Mouse (Mus musculus) heart, embryonic 11.5 days (tissue): Measurements from ENCODE around the gene Prepl. TPM values are rescaled to one million over a fixed set of nuclear protein-coding genes. Genes with fewer than 3 reads are reported as not detected.

Source experiments
- ATAC-seq: fragments of 200-750 bp; cut with Nextera tagmentation; replicated peaks from 2 replicates; pipeline ENCODE4 v1.8.0; 2017; ENCODE audit warnings: moderate library complexity; ENCODE audit not compliant: insufficient number of reproducible peaks, low FRiP score, low TSS enrichment
- H3K27ac ChIP-seq: fragments of 300-500 bp; sonication (generic); 2 replicates; pipeline ENCODE4 v1.5.1; 2014; ENCODE audit warnings: mild to moderate bottlenecking, low read depth, low read length
- H3K27me3 ChIP-seq: fragments of 300-500 bp; sonication (generic); 2 replicates; pipeline ENCODE4 v1.6.1; 2014; ENCODE audit warnings: mild to moderate bottlenecking, low read length, mixed read lengths; ENCODE audit not compliant: control insufficient read depth, insufficient read depth
- H3K36me3 ChIP-seq: fragments of 300-500 bp; sonication (generic); 2 replicates; pipeline ENCODE4 v1.6.1; 2014; ENCODE audit warnings: mild to moderate bottlenecking, low read length, moderate library complexity, mixed read lengths; ENCODE audit not compliant: control insufficient read depth, insufficient read depth
- H3K4me1 ChIP-seq: fragments of 300-500 bp; sonication (generic); 2 replicates; pipeline ENCODE4 v1.6.1; 2014; ENCODE audit warnings: low read length; ENCODE audit not compliant: control insufficient read depth, insufficient read depth
- H3K4me2 ChIP-seq: fragments of 300-500 bp; sonication (generic); 2 replicates; pipeline ENCODE4 v1.6.1; 2014; ENCODE audit warnings: mild to moderate bottlenecking, moderate library complexity
- H3K4me3 ChIP-seq: fragments of 300-500 bp; sonication (generic); 2 replicates; pipeline ENCODE4 v1.5.1; 2014; ENCODE audit warnings: low read depth, low read length
- H3K9ac ChIP-seq: fragments of 300-500 bp; sonication (generic); 2 replicates; pipeline ENCODE4 v1.6.1; 2014; ENCODE audit warnings: mild to moderate bottlenecking, low read depth, low read length, moderate library complexity
- H3K9me3 ChIP-seq: fragments of 300-500 bp; sonication (generic); replicated peaks from 2 replicates; pipeline ENCODE4 v1.6.1; 2016; ENCODE audit warnings: low read length; ENCODE audit not compliant: control insufficient read depth
- WGBS: fragments of 180-500 bp; shearing (Covaris S2); extraction: QIAGEN DNeasy Blood & Tissue Kit; methylation state at CpG from one replicate; pipeline ENCODE4 v1.1.7; 2014; ENCODE audit not compliant: insufficient replicate concordance; 5-methylcytosine and 5-hydroxymethylcytosine counted together
- polyA plus RNA-seq: library from polyadenylated mRNA; unstranded; fragments of >200 nt; fragmentation: Nextera tagmentation; extraction: Ambion mirVana; gene quantifications from 2 replicates; pipeline ENCODE4 v1.2.1, GENCODE M21; 2014

Prepl gene
- polyA plus RNA-seq, 1 experiment from 2014 or later, result 27.1 TPM

GRCm38 (mm10) chr17:85059136-85059535 lies 30.9 kb downstream of the Prepl start:
- WGBS, result 86% methylated on average over 6 of the region's 6 CpGs
- H3K9me3 ChIP-seq, result no peaks in the 10 kb centered on the region
- ATAC-seq, result no peak

GRCm38 (mm10) chr17:85058276-85058675 lies 31.8 kb downstream of the Prepl start:
- no peak overlapping the region for H3K4me3 ChIP-seq
- H3K9ac ChIP-seq, result no peak overlapping the region
- H3K9me3 ChIP-seq, result no peaks in the 10 kb centered on the region
- H3K4me2 ChIP-seq, result no peak overlapping the region
- ATAC-seq, result no peak
- 88% methylated on average over 7 of the region's 7 CpGs for WGBS
- H3K36me3 ChIP-seq, result no peaks in the 10 kb centered on the region
- H3K4me1 ChIP-seq, result no peaks in the 10 kb centered on the region
- H3K27me3 ChIP-seq, result no peaks in the 10 kb centered on the region
- H3K27ac ChIP-seq, result no peak overlapping the region

More at GRCm38 (mm10) chr17:85059136-85059535, 30.9 kb downstream of the Prepl start:
- no peaks in the 10 kb centered on the region for H3K4me1 ChIP-seq
- no peaks in the 10 kb centered on the region for H3K36me3 ChIP-seq
- H3K27me3 ChIP-seq, result no peaks in the 10 kb centered on the region
- no peak overlapping the region for H3K9ac ChIP-seq
- H3K4me2 ChIP-seq, result no peak overlapping the region
- H3K4me3 ChIP-seq, result no peak overlapping the region
- no peak overlapping the region for H3K27ac ChIP-seq

GRCm38 (mm10) chr17:85048379-85048778 lies 41.7 kb downstream of the Prepl start:
- no peak for ATAC-seq
- no peak overlapping the region for H3K27ac ChIP-seq
- no peaks in the 10 kb centered on the region for H3K36me3 ChIP-seq
- no peaks in the 10 kb centered on the region for H3K27me3 ChIP-seq
- no peak overlapping the region for H3K4me3 ChIP-seq
- no peaks in the 10 kb centered on the region for H3K9me3 ChIP-seq
- 90% methylated on average over 5 of the region's 5 CpGs for WGBS
- no peak overlapping the region for H3K9ac ChIP-seq
- peaks cover 4% of the 10 kb centered on the region; the same call in 1 of the 2 replicates for H3K4me1 ChIP-seq
- no peak overlapping the region for H3K4me2 ChIP-seq

DNA sequence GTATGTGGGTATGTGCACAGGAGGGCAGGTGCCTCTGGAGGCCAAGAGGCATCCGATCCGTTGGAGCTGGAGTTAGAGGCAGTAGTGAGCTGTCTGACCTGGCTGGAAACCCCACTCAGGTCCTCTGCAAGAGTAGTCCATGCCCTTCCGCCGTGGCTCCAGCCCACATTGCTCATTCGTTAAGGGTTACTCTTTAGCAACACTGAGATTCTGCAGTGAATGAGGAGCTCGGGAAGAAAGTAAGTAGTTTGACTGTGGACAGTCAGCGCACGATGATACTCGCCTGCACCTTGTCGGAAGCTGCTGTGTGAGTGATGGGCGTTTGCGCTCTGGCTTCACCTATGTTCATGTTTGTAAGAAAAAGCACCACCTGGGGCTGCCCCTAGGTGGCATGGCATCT lies 44.9 kb downstream of the Prepl start:
- WGBS, result 86% methylated on average over 12 of the region's 12 CpGs
- ATAC-seq, result no peak
- no peaks in the 10 kb centered on the region for H3K36me3 ChIP-seq
- H3K4me2 ChIP-seq, result no peak overlapping the region
- H3K4me1 ChIP-seq, result no peaks in the 10 kb centered on the region
- no peak overlapping the region for H3K4me3 ChIP-seq
- no peaks in the 10 kb centered on the region for H3K9me3 ChIP-seq
- H3K27me3 ChIP-seq, result no peaks in the 10 kb centered on the region
- no peak overlapping the region for H3K27ac ChIP-seq
- no peak overlapping the region for H3K9ac ChIP-seq

GRCm38 (mm10) chr17:85044466-85044865 lies 45.6 kb downstream of the Prepl start:
- Histone ChIP-seq H3K9ac (no peak overlapping the region), H3K27me3 (no peaks in the 10 kb centered on the region), H3K36me3 (no peaks in the 10 kb centered on the region), H3K4me1 (no peaks in the 10 kb centered on the region), H3K9me3 (no peaks in the 10 kb centered on the region), H3K4me2 (no peak overlapping the region), H3K27ac (no peak overlapping the region), H3K4me3 (no peak overlapping the region)
- 84% methylated on average over 5 of the region's 5 CpGs for WGBS
- ATAC-seq, result no peak

GRCm38 (mm10) chr17:85043404-85043816 lies 46.6 kb downstream of the Prepl start:
- 78% methylated on average over 6 of the region's 6 CpGs for WGBS
- Histone ChIP-seq H3K4me2 (no peak overlapping the region), H3K4me3 (no peak overlapping the region), H3K9ac (no peak overlapping the region), H3K9me3 (no peaks in the 10 kb centered on the region), H3K36me3 (no peaks in the 10 kb centered on the region), H3K27me3 (no peaks in the 10 kb centered on the region), H3K4me1 (no peaks in the 10 kb centered on the region), H3K27ac (no peak overlapping the region)
- no peak for ATAC-seq

DNA sequence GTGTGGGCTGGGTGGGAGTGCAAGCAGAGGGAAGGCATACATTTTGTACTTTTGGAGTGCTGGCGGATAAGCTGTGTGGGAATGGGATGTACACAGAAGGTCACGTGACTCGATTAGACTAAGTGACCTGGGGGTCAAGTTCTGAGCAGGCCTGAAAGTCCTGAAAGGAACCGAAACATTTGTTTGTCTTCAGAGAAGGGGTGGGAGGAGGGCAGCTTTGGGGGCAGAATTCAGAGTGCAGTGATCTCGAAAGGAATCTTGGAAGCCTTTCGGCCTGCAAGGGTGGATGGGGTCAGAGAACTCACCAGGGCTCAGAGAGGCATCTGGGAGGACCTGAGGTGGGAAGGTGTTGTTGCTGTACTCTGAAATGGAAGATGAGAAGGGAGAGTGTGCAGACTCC lies 47.6 kb downstream of the Prepl start:
- no peak overlapping the region for H3K27ac ChIP-seq
- no peaks in the 10 kb centered on the region for H3K9me3 ChIP-seq
- H3K4me1 ChIP-seq, result no peaks in the 10 kb centered on the region
- 66% methylated on average over 6 of the region's 6 CpGs for whole genome bisulfite sequencing
- H3K27me3 ChIP-seq, result no peaks in the 10 kb centered on the region
- no peak for ATAC-seq
- H3K9ac ChIP-seq, result no peak overlapping the region
- no peak overlapping the region for H3K4me2 ChIP-seq
- no peak overlapping the region for H3K4me3 ChIP-seq
- H3K36me3 ChIP-seq, result no peaks in the 10 kb centered on the region

GRCm38 (mm10) chr17:85040913-85041312 lies 49.1 kb downstream of the Prepl start:
- Histone ChIP-seq H3K27ac (no peak overlapping the region), H3K4me3 (no peak overlapping the region), H3K9ac (no peak overlapping the region), H3K36me3 (no peaks in the 10 kb centered on the region), H3K4me2 (no peak overlapping the region), H3K27me3 (no peaks in the 10 kb centered on the region), H3K9me3 (no peaks in the 10 kb centered on the region), H3K4me1 (no peaks in the 10 kb centered on the region)
- WGBS, result 66% methylated on average over 7 of the region's 7 CpGs
- ATAC-seq, result no peak

GRCm38 (mm10) chr17:85038761-85039160 lies 51.3 kb downstream of the Prepl start:
- no peak overlapping the region for H3K9ac ChIP-seq
- 82% methylated on average over 5 of the region's 5 CpGs for WGBS
- H3K4me1 ChIP-seq, result no peaks in the 10 kb centered on the region
- no peak overlapping the region for H3K4me3 ChIP-seq
- H3K4me2 ChIP-seq, result no peak overlapping the region
- no peaks in the 10 kb centered on the region for H3K9me3 ChIP-seq
- H3K27ac ChIP-seq, result no peak overlapping the region
- H3K27me3 ChIP-seq, result no peaks in the 10 kb centered on the region
- no peaks in the 10 kb centered on the region for H3K36me3 ChIP-seq
- no peak for ATAC-seq
